Mouse (Mus musculus) macrophage (primary cell): ENCODE results near the gene Olfr497. TPM values are rescaled to one million over a fixed set of nuclear protein-coding genes. Genes with fewer than 3 reads are reported as not detected.

Experiments
- H3K27ac ChIP-seq: fragments of 350-480 bp; formaldehyde crosslinking; 2 replicates; pipeline ENCODE4 v1.9.0; 2021
- H3K36me3 ChIP-seq: fragments of 350-480 bp; formaldehyde crosslinking; 2 replicates; pipeline ENCODE4 v1.9.0; 2021; ENCODE audit errors: inconsistent target
- H3K4me3 ChIP-seq: fragments of 350-480 bp; formaldehyde crosslinking; 2 replicates; pipeline ENCODE4 v1.9.0; 2021; ENCODE audit errors: inconsistent target
- H3K79me2 ChIP-seq: fragments of 350-480 bp; formaldehyde crosslinking; 2 replicates; pipeline ENCODE4 v1.9.0; 2021; ENCODE audit errors: inconsistent target
- WGBS: methylation state at CpG from one replicate; pipeline ENCODE4 v1.1.7; 2026; ENCODE audit warnings: inconsistent platforms; ENCODE audit not compliant: missing documents; 5-methylcytosine and 5-hydroxymethylcytosine counted together
- polyA plus RNA-seq: library from polyadenylated mRNA; stranded (reverse); fragments of 250-400 nt; gene quantifications from 3 replicates; pipeline ENCODE4 v1.2.4, GENCODE M21; 2018; ENCODE audit warnings: inconsistent platforms
- total RNA-seq, 78 experiments: library from RNA; depleted of rRNA; stranded (reverse); fragments of 250-400 nt; gene quantifications; 1 replicate in 9 of 78; 2 replicates in 24 of 78; 3 replicates in 43 of 78; 4 replicates in 2 of 78; pipeline ENCODE4 v1.2.4; 2018; ENCODE audit warnings: inconsistent platforms in 56 of 78

Gene Olfr497
- total RNA-seq (2018; cell fraction: chromatin; rRNA removed): not detected
- not detected for total RNA-seq (2018; cell fraction: cytosol; rRNA removed)
- total RNA-seq (2018; cell fraction: nucleus; rRNA removed): not detected
- not detected in 3 replicates for polyA plus RNA-seq

- Histone ChIP-seq H3K79me2 (no peaks in the 10 kb centered on the region), H3K36me3 (no peaks in the 10 kb centered on the region), H3K4me3 (no peak within 1 kb of the TSS), H3K27ac (no peak within 1 kb of the TSS)
- WGBS: 80% methylated on average over 2 of the region's 2 CpGs
These were observed at the start of gene Olfr497 for GRCm38 (mm10) chr7:108420121-108420520. Gene Olfr497, plus strand, starts transcription at chr7:108420421.

- WGBS: 75% methylated on average over 1 of the region's 1 CpGs
- Histone ChIP-seq H3K79me2 (no peaks in the 10 kb centered on the region), H3K36me3 (no peaks in the 10 kb centered on the region), H3K27ac (no peak within 1 kb of the TSS), H3K4me3 (no peak within 1 kb of the TSS)
These were observed 27.4 kb upstream of the Olfr497 start, which contains the start of gene Olfr495 for GRCm38 (mm10) chr7:108392867-108393266. Gene Olfr495, plus strand, starts transcription at chr7:108393167.

- Histone ChIP-seq H3K36me3 (no peaks in the 10 kb centered on the region), H3K79me2 (no peaks in the 10 kb centered on the region), H3K4me3 (no peak within 1 kb of the TSS), H3K27ac (no peak within 1 kb of the TSS)
- 89% methylated on average over 1 of the region's 1 CpGs for WGBS
These were observed 44.8 kb downstream of the Olfr497 start, which contains the start of gene Olfr498 for GRCm38 (mm10) chr7:108465026-108465425. Gene Olfr498, plus strand, starts transcription at chr7:108465326.

Other genes with a start within 250 kb of the Olfr497 start
- not detected in 3 replicates for gene Olfr486, start 247.7 kb upstream of the Olfr497 start, polyA plus RNA-seq
- gene Olfr487, start 205.8 kb upstream of the Olfr497 start, polyA plus RNA-seq: not detected in 3 replicates
- gene Olfr488, start 162.1 kb upstream of the Olfr497 start, polyA plus RNA-seq: not detected in 3 replicates
- not detected in 3 replicates for gene Olfr490, start 131.5 kb upstream of the Olfr497 start, polyA plus RNA-seq
- gene Olfr491, start 107.0 kb upstream of the Olfr497 start, polyA plus RNA-seq: not detected in 3 replicates
- not detected in 3 replicates for gene Olfr492, start 96.7 kb upstream of the Olfr497 start, polyA plus RNA-seq
- gene Olfr493, start 73.4 kb upstream of the Olfr497 start, polyA plus RNA-seq: not detected in 3 replicates
- not detected in 3 replicates for gene Olfr494, start 55.1 kb upstream of the Olfr497 start, polyA plus RNA-seq
- gene Olfr495, start 27.3 kb upstream of the Olfr497 start, polyA plus RNA-seq: not detected in 3 replicates
- not detected in 3 replicates for gene Olfr498, start 44.9 kb downstream of the Olfr497 start, polyA plus RNA-seq
- not detected in 3 replicates for gene Olfr502, start 104.6 kb downstream of the Olfr497 start, polyA plus RNA-seq
- not detected in 3 replicates for gene Olfr503, start 124.1 kb downstream of the Olfr497 start, polyA plus RNA-seq
- gene Olfr504, start 145.4 kb downstream of the Olfr497 start, polyA plus RNA-seq: not detected in 3 replicates
- not detected in 3 replicates for gene Olfr506, start 190.4 kb downstream of the Olfr497 start, polyA plus RNA-seq
- gene Olfr507, start 201.4 kb downstream of the Olfr497 start, polyA plus RNA-seq: not detected in 3 replicates
- gene Olfr508, start 209.6 kb downstream of the Olfr497 start, polyA plus RNA-seq: not detected in 3 replicates
- not detected in 3 replicates for gene Olfr509, start 231.5 kb downstream of the Olfr497 start, polyA plus RNA-seq
- gene Olfr510, start 246.0 kb downstream of the Olfr497 start, polyA plus RNA-seq: not detected in 3 replicates